Mouse (Mus musculus) bone marrow, adult 2 months (tissue): ENCODE results near the gene Sema3e. TPM values are rescaled to one million over a fixed set of nuclear protein-coding genes. Genes with fewer than 3 reads are reported as not detected.

ENCODE experiments used
- H3K27ac ChIP-seq: fragments of 200-500 bp; 2 replicates; pipeline ENCODE4 v1.5.1; 2012; ENCODE audit warnings: low read depth, mild to moderate bottlenecking, control low read depth, inconsistent platforms, low read length; ENCODE audit not compliant: control insufficient read depth, poor library complexity, insufficient read depth
- H3K4me1 ChIP-seq: fragments of 200-500 bp; 2 replicates; pipeline ENCODE4 v1.6.1; 2011; ENCODE audit warnings: low read length; ENCODE audit not compliant: control insufficient read depth, insufficient read depth
- H3K4me3 ChIP-seq: fragments of 200-500 bp; replicated peaks from 2 replicates; pipeline ENCODE3; 2011; ENCODE audit warnings: mild to moderate bottlenecking, low read depth, low read length, control low read depth; ENCODE audit not compliant: control insufficient read depth
- CTCF ChIP-seq: fragments of 200-500 bp; IDR thresholded peaks from 2 replicates; pipeline ENCODE4 v1.5.1; 2011; ENCODE audit warnings: low read length, control low read depth; ENCODE audit not compliant: control insufficient read depth, insufficient read depth
- POLR2A ChIP-seq: fragments of 200-500 bp; IDR thresholded peaks from 2 replicates; pipeline ENCODE4 v1.6.1; 2011; ENCODE audit warnings: low read depth, mild to moderate bottlenecking, control low read depth, low read length, borderline replicate concordance; ENCODE audit not compliant: control insufficient read depth
- WGBS: fragments of 180-500 bp; shearing (Covaris S2); methylation state at CpG from one replicate; pipeline ENCODE4 v1.1.7; 2018; 5-methylcytosine and 5-hydroxymethylcytosine counted together
- polyA plus RNA-seq: library from polyadenylated mRNA; stranded (reverse); fragments of >200 nt; gene quantifications from 2 replicates; pipeline ENCODE4 v1.2.4, GENCODE M21; 2011; ENCODE audit warnings: low replicate concordance; ENCODE audit not compliant: missing spikeins, insufficient read depth, insufficient read length

The Sema3e gene
- polyA plus RNA-seq, 1 experiment: not detected

DNA sequence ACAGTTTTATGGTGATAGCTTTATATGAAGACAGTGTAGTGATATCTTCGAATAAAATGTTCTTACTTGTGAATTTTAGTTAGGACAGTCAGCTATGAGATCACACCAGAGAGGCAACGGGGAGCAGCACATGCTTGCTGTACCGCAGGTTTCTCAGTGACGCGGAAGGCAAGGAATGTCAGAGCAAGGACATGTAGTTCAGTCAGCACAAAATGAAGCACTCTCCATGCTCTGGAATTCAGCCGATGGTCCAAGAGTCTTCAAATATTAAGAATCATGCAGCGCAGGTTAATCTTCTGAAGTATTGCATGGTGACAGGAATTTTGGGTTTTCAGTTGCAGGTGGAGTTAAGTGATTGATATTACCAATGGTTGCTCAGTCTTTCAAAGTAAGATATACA is 3.3 kb downstream of the Sema3e start:
- Histone ChIP-seq H3K4me1 (no peaks in the 10 kb centered on the region), H3K27ac (no peak overlapping the region), H3K4me3 (no peak overlapping the region)
- WGBS: 81% methylated on average over 7 of the region's 7 CpGs
- no peak for TF ChIP-seq CTCF
- TF ChIP-seq POLR2A: no peak

DNA sequence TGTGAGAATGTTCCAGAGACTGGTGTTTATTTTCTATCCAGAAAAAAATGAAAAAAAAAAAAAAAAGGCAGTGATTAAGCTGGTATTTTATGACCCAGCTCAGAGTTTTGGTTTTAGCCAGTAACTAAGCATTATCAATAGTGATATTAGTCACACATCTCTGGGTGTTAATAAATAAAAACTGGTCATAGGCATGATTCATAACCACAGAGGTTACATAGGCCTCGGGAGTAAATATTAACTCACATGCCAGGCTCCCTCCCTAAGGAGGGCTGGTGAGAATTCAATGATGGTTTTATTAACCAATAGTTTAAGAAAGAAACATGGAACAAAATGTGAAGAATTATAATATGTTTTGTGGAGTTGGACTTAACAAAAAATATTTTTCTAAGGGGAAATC is 5.7 kb downstream of the Sema3e start:
- TF ChIP-seq POLR2A (no peak), CTCF (no peak)
- Histone ChIP-seq H3K4me3 (no peak overlapping the region), H3K27ac (no peak overlapping the region), H3K4me1 (no peaks in the 10 kb centered on the region)
- WGBS: 64% methylated on average over 1 of the region's 1 CpGs

DNA sequence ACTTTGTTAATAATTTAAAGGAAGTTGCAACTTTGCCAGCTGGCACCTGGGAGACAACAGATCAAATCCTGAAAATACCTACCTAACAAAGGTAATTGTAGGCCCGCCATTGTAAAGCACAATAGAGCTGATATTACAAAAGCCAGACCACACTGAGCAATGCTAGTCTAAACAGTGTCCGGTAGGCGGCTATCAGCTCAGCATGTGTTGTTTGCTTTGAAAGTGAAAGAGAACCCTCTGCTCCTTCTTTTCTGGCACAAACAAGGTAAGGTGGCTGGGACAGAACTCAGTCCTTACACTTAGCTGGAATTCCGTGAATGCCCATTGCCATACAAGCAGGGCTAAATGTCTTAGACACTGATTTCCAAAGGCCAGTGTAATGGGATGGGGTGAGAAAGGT is 7.0 kb downstream of the Sema3e start:
- WGBS: 63% methylated on average over 4 of the region's 4 CpGs
- H3K4me1 ChIP-seq: no peaks in the 10 kb centered on the region

DNA sequence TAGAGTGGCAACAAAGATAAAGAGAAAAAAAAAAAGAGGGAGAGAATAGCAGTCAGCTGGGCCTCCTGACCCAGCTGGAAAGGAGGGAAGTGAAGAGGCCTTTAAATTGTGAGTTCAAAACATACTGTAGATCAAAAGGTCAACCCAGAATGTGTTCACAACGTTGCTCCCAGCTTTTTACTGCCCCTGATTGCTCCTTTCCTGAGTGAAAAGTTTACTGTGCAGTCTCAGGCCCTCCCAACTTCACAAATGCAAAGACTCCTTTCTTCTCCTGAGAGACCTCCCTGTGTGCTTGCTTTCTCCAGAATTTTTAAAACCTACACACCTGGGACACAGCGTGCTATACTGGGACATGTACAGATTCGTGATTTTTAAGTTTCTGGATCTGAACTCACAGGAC is 8.2 kb downstream of the Sema3e start:
- no peak overlapping the region for H3K4me3 ChIP-seq
- 41% methylated on average over 3 of the region's 3 CpGs for WGBS
- TF ChIP-seq POLR2A (no peak), CTCF (no peak)
- no peaks in the 10 kb centered on the region for H3K4me1 ChIP-seq
- H3K27ac ChIP-seq: no peak overlapping the region

More for the DNA sequence above, 7.0 kb downstream of the Sema3e start:
- no peak overlapping the region for H3K4me3 ChIP-seq
- TF ChIP-seq POLR2A: no peak
- no peak for TF ChIP-seq CTCF
- no peak overlapping the region for H3K27ac ChIP-seq

DNA sequence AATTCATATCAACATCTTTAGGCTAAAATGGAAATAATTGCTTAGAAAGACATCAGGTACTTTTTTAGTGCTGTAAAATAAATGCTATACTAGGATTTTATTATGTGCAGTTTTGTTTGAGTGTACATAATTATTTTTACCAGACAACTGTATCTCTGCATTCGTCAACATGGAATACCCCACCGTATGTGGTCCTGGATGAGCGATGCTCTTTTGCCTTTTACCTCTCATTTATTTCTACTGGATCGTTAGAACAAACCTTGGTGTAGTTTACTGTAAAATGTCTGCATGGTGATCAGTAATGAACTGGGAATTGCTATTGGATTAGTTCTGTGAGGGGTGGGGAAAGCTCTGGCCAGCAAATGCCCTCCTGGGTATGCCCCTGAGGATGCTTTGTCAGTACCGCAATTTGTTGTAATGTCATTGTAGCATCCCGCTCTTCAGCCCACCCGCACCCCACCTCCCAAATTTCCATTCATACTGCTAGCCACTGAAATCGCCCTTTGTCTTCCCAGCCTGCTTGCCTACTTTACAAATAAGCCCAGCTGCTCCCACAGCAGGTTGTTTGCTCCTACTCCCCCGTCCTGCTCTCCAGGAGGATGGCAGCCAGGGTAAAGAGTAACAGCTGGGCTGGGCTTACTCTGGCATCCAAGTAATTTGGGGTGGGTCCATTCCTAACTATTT is 13.9 kb downstream of the Sema3e start:
- H3K4me3 ChIP-seq: no peak overlapping the region
- WGBS: 55% methylated on average over 9 of the region's 9 CpGs
- H3K27ac ChIP-seq: no peak overlapping the region
- TF ChIP-seq CTCF: no peak
- no peak for TF ChIP-seq POLR2A
- H3K4me1 ChIP-seq: no peaks in the 10 kb centered on the region

DNA sequence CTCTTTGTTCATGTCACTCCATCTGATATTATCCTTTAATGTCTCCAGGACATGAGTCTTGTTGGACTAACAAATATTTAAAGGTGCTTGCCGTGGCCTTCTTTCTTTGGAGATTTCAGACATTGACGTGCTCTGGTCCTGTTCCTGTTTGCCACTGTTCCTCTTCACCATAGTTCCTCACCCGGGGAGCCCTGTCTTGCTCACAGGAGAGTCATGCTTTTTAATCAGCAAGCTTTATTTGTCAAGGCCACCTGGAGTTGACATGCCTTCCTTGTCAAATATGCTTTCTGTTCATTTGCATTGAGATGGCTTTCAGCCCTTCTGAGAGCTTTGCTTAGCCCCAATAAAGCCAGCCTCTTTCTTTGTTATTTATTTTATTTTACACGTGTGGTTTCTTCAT is 15.1 kb downstream of the Sema3e start:
- H3K4me1 ChIP-seq: no peaks in the 10 kb centered on the region
- TF ChIP-seq CTCF: no peak
- 38% methylated on average over 4 of the region's 4 CpGs for WGBS
- no peak overlapping the region for H3K4me3 ChIP-seq
- no peak overlapping the region for H3K27ac ChIP-seq

DNA sequence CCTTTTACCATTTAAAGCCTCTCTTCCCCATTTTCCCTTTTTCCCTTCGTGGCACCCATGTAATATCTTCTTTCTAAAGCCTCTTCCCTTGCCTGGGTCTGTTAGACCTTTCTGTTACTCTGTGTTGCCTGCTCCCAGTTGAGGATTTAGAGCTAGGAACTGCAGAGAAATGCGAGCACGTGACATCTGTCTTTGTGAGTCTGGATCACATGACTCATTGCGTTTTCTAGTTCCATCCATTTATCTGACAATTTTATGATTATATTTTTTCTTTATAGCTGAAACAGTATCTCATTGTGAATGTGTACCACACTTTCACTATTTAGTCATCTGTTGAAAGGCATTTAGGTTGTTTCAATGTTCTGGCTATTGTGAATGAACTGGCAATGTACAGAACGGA is 18.0 kb downstream of the Sema3e start:
- Histone ChIP-seq H3K4me1 (no peaks in the 10 kb centered on the region), H3K27ac (no peak overlapping the region), H3K4me3 (no peak overlapping the region)
- 72% methylated on average over 5 of the region's 5 CpGs for WGBS
- TF ChIP-seq POLR2A: no peak
- TF ChIP-seq CTCF: no peak

DNA sequence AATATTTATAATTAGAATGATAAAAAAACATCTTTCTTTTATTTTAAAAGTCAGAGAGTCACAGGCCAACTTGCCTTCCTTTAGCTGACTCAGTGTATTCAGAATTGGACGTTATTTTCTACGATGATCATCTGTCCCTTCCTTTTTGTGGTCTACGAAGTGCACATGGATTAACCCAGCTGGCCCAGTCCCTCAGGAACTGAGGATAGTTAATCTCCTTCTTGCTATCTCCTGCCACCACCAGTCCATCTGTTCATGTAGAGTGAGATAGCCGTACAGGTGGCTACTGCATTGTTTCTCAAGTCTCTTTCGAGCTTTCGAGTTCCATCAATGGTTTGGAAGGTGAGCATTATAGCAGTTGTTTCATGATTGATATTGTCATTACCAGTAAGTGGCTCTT is 18.9 kb downstream of the Sema3e start:
- Histone ChIP-seq H3K4me3 (no peak overlapping the region), H3K4me1 (no peaks in the 10 kb centered on the region), H3K27ac (no peak overlapping the region)
- 78% methylated on average over 6 of the region's 6 CpGs for WGBS
- TF ChIP-seq CTCF (no peak), POLR2A (no peak)

DNA sequence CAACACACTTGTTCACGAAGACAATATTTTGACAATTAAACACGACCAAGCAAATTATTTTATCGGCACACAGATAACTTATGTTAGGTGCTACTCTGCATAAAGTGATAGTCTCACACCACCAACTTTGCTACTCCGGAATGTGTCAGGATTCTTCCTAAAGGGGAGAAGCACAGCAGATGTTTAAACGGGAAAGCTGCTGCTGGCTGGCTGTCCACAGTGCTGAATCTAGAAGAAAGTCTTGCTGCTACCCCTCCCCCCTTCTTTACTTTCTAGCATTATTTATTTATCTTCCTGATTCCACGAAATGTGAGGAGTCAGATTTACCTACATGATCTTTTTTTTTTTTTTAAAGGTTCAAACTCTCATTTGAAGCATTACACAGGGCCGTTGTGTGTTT is 23.6 kb downstream of the Sema3e start:
- Histone ChIP-seq H3K4me3 (no peak overlapping the region), H3K27ac (no peak overlapping the region), H3K4me1 (no peaks in the 10 kb centered on the region)
- WGBS: 40% methylated on average over 7 of the region's 7 CpGs
- TF ChIP-seq CTCF: no peak
- TF ChIP-seq POLR2A: no peak
